Mouse (Mus musculus) hindbrain, postnatal 0 days (tissue): ENCODE data around the gene Usp38. TPM values are rescaled to one million over a fixed set of nuclear protein-coding genes. Genes with fewer than 3 reads are reported as not detected.

Experiments used
- ATAC-seq: fragments of 200-750 bp; cut with Nextera tagmentation; 2 replicates; pipeline ENCODE4 v1.8.0; 2017; ENCODE audit warnings: mild to moderate bottlenecking, moderate TSS enrichment, moderate library complexity
- DNase-seq: peaks from one replicate; pipeline ENCODE4 v3.0.0-alpha.2; 2015; ENCODE audit warnings: low spot score
- H3K27ac ChIP-seq: fragments of 300-500 bp; sonication (generic); 2 replicates; pipeline ENCODE4 v1.5.1; 2014; ENCODE audit warnings: mild to moderate bottlenecking
- H3K27me3 ChIP-seq: fragments of 300-500 bp; sonication (generic); 2 replicates; pipeline ENCODE4 v1.6.1; 2014; ENCODE audit warnings: low read length, mixed read lengths; ENCODE audit not compliant: insufficient read depth
- H3K36me3 ChIP-seq: fragments of 300-500 bp; sonication (generic); 2 replicates; pipeline ENCODE4 v1.6.1; 2014; ENCODE audit warnings: low read length, mixed read lengths; ENCODE audit not compliant: insufficient read depth
- H3K4me1 ChIP-seq: fragments of 300-500 bp; sonication (generic); 2 replicates; pipeline ENCODE4 v1.6.1; 2014; ENCODE audit warnings: antibody characterized with exemption, low read length, mixed read lengths; ENCODE audit not compliant: insufficient read depth
- H3K4me2 ChIP-seq: fragments of 300-500 bp; sonication (generic); 2 replicates; pipeline ENCODE4 v1.6.1; 2014; ENCODE audit warnings: low read depth, mild to moderate bottlenecking, low read length, moderate library complexity, mixed read lengths
- H3K4me3 ChIP-seq: fragments of 300-500 bp; sonication (generic); 2 replicates; pipeline ENCODE4 v1.5.1; 2014; ENCODE audit warnings: low read length
- H3K9ac ChIP-seq: fragments of 300-500 bp; sonication (generic); replicated peaks from 2 replicates; pipeline ENCODE4 v1.6.1; 2014; ENCODE audit warnings: mild to moderate bottlenecking, low read length, moderate library complexity, mixed read lengths
- H3K9me3 ChIP-seq: fragments of 300-500 bp; sonication (generic); 2 replicates; pipeline ENCODE4 v1.6.1; 2016; ENCODE audit warnings: low read length, mixed read lengths
- CTCF ChIP-seq: IDR thresholded peaks from 2 replicates; pipeline ENCODE4 v1.5.1; 2016; ENCODE audit warnings: antibody characterized with exemption, control low read depth, low read depth
- WGBS: fragments of 180-500 bp; shearing (Covaris S2); extraction: QIAGEN DNeasy Blood & Tissue Kit; methylation state at CpG from one replicate; pipeline ENCODE4 v1.1.7; 2014; 5-methylcytosine and 5-hydroxymethylcytosine counted together
- polyA plus RNA-seq: library from polyadenylated mRNA; unstranded; fragments of >200 nt; fragmentation: Nextera tagmentation; extraction: Ambion mirVana; gene quantifications from 2 replicates; pipeline ENCODE4 v1.2.1, GENCODE M21; 2015
- total RNA-seq: library from RNA; depleted of rRNA; stranded (reverse); fragments of >200 nt; gene quantifications from 2 replicates; pipeline ENCODE4 v1.2.3, GENCODE M21; 2014

The Usp38 gene
- total and polyA plus RNA-seq, 2 experiments from 2014 or later: 17.2 to 40.8 TPM

- Histone ChIP-seq H3K27me3 (no peaks in the 10 kb centered on the region), H3K27ac (no peak overlapping the region), H3K4me2 (no peak overlapping the region), H3K36me3 (peaks cover 15% of the 10 kb centered on the region; the same call in 1 of the 2 replicates), H3K4me1 (no peaks in the 10 kb centered on the region), H3K9ac (no peak overlapping the region), H3K4me3 (no peak overlapping the region), H3K9me3 (no peaks in the 10 kb centered on the region)
- peak; percentile 81 for DNase-seq
- WGBS: 32% methylated on average over 4 of the region's 4 CpGs
- TF ChIP-seq CTCF: no peak
- ATAC-seq: 0 out of 2 replicates have a peak, but pooled peaks have one; percentile 64
These were observed 31.9 kb downstream of the Usp38 start for GRCm38 (mm10) chr8:80982829-80983228.

GRCm38 (mm10) chr8:80981696-80982095 lies 33.0 kb downstream of the Usp38 start:
- Histone ChIP-seq H3K4me1 (no peaks in the 10 kb centered on the region), H3K9ac (no peak overlapping the region), H3K9me3 (no peaks in the 10 kb centered on the region), H3K27me3 (no peaks in the 10 kb centered on the region), H3K36me3 (0 out of 2 replicates have a peak, but pooled peaks cover 15% of the 10 kb centered on the region), H3K4me3 (no peak overlapping the region), H3K27ac (no peak overlapping the region), H3K4me2 (no peak overlapping the region)
- no peak for TF ChIP-seq CTCF
- 57% methylated on average over 9 of the region's 9 CpGs for WGBS
- no peak for ATAC-seq
- DNase-seq: no peak

- Histone ChIP-seq H3K4me1 (no peaks in the 10 kb centered on the region), H3K4me2 (no peak overlapping the region), H3K36me3 (0 out of 2 replicates have a peak, but pooled peaks cover 9% of the 10 kb centered on the region), H3K27ac (no peak overlapping the region), H3K9ac (no peak overlapping the region), H3K9me3 (no peaks in the 10 kb centered on the region), H3K4me3 (no peak overlapping the region), H3K27me3 (no peaks in the 10 kb centered on the region)
- DNase-seq (no peak), ATAC-seq (no peak)
- WGBS: 92% methylated on average over 4 of the region's 4 CpGs
- no peak for TF ChIP-seq CTCF
These were observed 34.7 kb downstream of the Usp38 start for GRCm38 (mm10) chr8:80980063-80980462.

DNA sequence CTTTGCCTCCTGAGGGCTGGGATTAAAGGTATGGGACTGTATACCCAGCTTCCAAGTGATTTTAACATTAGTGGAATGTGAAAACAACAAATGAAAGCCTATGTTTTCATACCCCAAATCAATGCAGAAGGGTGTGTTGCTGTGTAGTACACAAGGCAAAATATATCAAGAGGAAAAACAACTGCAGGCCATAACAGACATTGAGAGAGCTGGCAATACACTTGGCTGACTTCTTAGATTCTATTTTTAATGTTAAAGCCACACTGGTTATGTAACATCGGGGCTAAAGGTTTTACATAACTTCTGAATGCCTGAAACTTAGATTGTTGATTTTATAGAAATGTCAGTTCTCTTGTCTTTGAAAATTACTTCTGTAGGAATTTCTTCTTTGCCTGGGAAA lies 37.5 kb downstream of the Usp38 start:
- 80% methylated on average over 1 of the region's 1 CpGs for WGBS
- DNase-seq (no peak), ATAC-seq (no peak)
- no peaks in the 10 kb centered on the region for H3K27me3 ChIP-seq
- no peaks in the 10 kb centered on the region for H3K36me3 ChIP-seq
- H3K9ac ChIP-seq: no peak overlapping the region
- no peak overlapping the region for H3K4me2 ChIP-seq
- no peaks in the 10 kb centered on the region for H3K4me1 ChIP-seq
- H3K4me3 ChIP-seq: no peak overlapping the region
- no peak overlapping the region for H3K27ac ChIP-seq
- no peak for TF ChIP-seq CTCF
- no peaks in the 10 kb centered on the region for H3K9me3 ChIP-seq

DNA sequence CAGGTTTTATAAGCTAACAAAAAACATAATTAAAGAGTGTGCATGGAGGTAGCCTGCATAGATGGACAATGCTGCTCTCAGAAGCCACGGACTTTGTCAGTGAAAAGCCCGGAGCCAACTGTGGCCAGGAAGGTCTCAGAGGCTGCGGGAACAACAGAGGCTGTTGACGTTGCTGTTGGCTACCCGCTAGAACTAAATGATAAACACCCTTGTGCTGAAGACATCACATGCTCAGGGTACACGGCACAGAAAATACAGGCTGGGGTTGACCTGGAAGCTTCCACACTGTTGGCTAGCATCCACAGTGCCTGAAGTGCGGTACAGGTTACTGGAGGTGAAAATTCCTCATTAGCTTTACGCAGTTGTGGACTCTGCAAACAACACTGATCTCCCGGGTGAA lies 43.6 kb downstream of the Usp38 start:
- Histone ChIP-seq H3K27me3 (no peaks in the 10 kb centered on the region), H3K36me3 (no peaks in the 10 kb centered on the region), H3K4me3 (no peak overlapping the region), H3K27ac (no peak overlapping the region), H3K9ac (no peak overlapping the region), H3K9me3 (no peaks in the 10 kb centered on the region), H3K4me2 (no peak overlapping the region), H3K4me1 (no peaks in the 10 kb centered on the region)
- ATAC-seq: no peak
- WGBS: 85% methylated on average over 8 of the region's 9 CpGs
- DNase-seq: no peak
- no peak for TF ChIP-seq CTCF

- no peak for TF ChIP-seq CTCF
- WGBS: 83% methylated on average over 11 of the region's 11 CpGs
- H3K4me2 ChIP-seq: no peak overlapping the region
These were observed 44.6 kb downstream of the Usp38 start for GRCm38 (mm10) chr8:80970000-80970685.

DNA sequence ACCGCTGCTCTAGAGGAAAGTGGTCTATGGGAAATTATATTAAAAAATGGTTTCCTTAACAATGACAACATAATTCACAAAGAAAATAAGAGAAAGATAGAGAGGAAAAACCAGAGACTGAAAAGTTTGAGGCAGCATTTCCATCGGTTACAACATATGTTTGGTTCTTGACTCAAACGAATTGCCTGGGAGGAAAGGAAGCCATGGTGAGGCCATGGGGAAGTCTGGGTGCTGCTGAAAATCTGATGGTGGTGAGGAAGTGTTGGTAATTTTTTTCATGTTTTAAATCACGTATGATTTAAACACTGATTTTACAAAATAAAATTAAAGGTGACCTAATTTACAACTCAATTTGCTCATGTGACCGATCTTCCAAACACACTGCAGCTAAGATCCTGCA lies 45.3 kb downstream of the Usp38 start:
- ATAC-seq (no peak), DNase-seq (no peak)
- no peak for TF ChIP-seq CTCF
- H3K4me1 ChIP-seq: no peaks in the 10 kb centered on the region
- no peak overlapping the region for H3K4me2 ChIP-seq
- no peaks in the 10 kb centered on the region for H3K9me3 ChIP-seq
- H3K4me3 ChIP-seq: no peak overlapping the region
- no peak overlapping the region for H3K9ac ChIP-seq
- no peaks in the 10 kb centered on the region for H3K27me3 ChIP-seq
- H3K36me3 ChIP-seq: no peaks in the 10 kb centered on the region
- 94% methylated on average over 5 of the region's 5 CpGs for WGBS
- no peak overlapping the region for H3K27ac ChIP-seq

More at GRCm38 (mm10) chr8:80970000-80970685, 44.6 kb downstream of the Usp38 start:
- DNase-seq (no peak), ATAC-seq (no peak)
- no peaks in the 10 kb centered on the region for H3K36me3 ChIP-seq
- H3K9ac ChIP-seq: no peak overlapping the region
- no peak overlapping the region for H3K27ac ChIP-seq
- no peak overlapping the region for H3K4me3 ChIP-seq
- no peaks in the 10 kb centered on the region for H3K9me3 ChIP-seq
- no peaks in the 10 kb centered on the region for H3K27me3 ChIP-seq
- no peaks in the 10 kb centered on the region for H3K4me1 ChIP-seq
